Mouse (Mus musculus) stomach, embryonic 14.5 days (tissue): ENCODE data around the gene Ptprn2. TPM values are rescaled to one million over a fixed set of nuclear protein-coding genes. Genes with fewer than 3 reads are reported as not detected.

Source experiments
- ATAC-seq: fragments of 200-750 bp; cut with Nextera tagmentation; 2 replicates; pipeline ENCODE4 v1.8.0; 2017; ENCODE audit warnings: low read depth, moderate TSS enrichment; ENCODE audit not compliant: insufficient number of reproducible peaks, insufficient read depth, low FRiP score
- H3K27ac ChIP-seq: fragments of 300-500 bp; sonication (generic); 2 replicates; pipeline ENCODE4 v1.5.1; 2014; ENCODE audit warnings: mild to moderate bottlenecking, low read length, moderate library complexity, mixed read lengths
- H3K27me3 ChIP-seq: fragments of 300-500 bp; sonication (generic); 2 replicates; pipeline ENCODE4 v1.6.1; 2014; ENCODE audit warnings: low read length, control low read depth, mixed read lengths; ENCODE audit not compliant: control insufficient read depth, insufficient read depth
- H3K36me3 ChIP-seq: fragments of 300-500 bp; sonication (generic); 2 replicates; pipeline ENCODE4 v1.6.1; 2014; ENCODE audit warnings: mild to moderate bottlenecking, control low read depth, low read length, moderate library complexity, mixed read lengths; ENCODE audit not compliant: control insufficient read depth, insufficient read depth
- H3K4me1 ChIP-seq: fragments of 300-500 bp; sonication (generic); 2 replicates; pipeline ENCODE4 v1.6.1; 2014; ENCODE audit warnings: low read length, control low read depth, mixed read lengths; ENCODE audit not compliant: control insufficient read depth, insufficient read depth
- H3K4me2 ChIP-seq: fragments of 300-500 bp; sonication (generic); replicated peaks from 2 replicates; pipeline ENCODE4 v1.6.1; 2014; ENCODE audit warnings: low read depth, low read length, control low read depth
- H3K4me3 ChIP-seq: fragments of 300-500 bp; sonication (generic); 2 replicates; pipeline ENCODE4 v1.5.1; 2014; ENCODE audit warnings: low read depth, low read length, control low read depth
- H3K9ac ChIP-seq: fragments of 300-500 bp; sonication (generic); replicated peaks from 2 replicates; pipeline ENCODE4 v1.6.1; 2014; ENCODE audit warnings: low read depth, mild to moderate bottlenecking, control low read depth, low read length, moderate library complexity, mixed read lengths
- H3K9me3 ChIP-seq: fragments of 300-500 bp; sonication (generic); 2 replicates; pipeline ENCODE4 v1.6.1; 2016; ENCODE audit warnings: low read depth, low read length, control low read depth; ENCODE audit not compliant: control insufficient read depth
- WGBS: fragments of 180-500 bp; shearing (Covaris S2); extraction: QIAGEN DNeasy Blood & Tissue Kit; methylation state at CpG from one replicate; pipeline ENCODE4 v1.1.7; 2014; 5-methylcytosine and 5-hydroxymethylcytosine counted together
- polyA plus RNA-seq: library from polyadenylated mRNA; unstranded; fragments of >200 nt; fragmentation: Nextera tagmentation; extraction: Ambion mirVana; gene quantifications from 2 replicates; pipeline ENCODE4 v1.2.1, GENCODE M21; 2014

The Ptprn2 gene
- polyA plus RNA-seq, 1 experiment from 2014 or later = 2.2 TPM

DNA sequence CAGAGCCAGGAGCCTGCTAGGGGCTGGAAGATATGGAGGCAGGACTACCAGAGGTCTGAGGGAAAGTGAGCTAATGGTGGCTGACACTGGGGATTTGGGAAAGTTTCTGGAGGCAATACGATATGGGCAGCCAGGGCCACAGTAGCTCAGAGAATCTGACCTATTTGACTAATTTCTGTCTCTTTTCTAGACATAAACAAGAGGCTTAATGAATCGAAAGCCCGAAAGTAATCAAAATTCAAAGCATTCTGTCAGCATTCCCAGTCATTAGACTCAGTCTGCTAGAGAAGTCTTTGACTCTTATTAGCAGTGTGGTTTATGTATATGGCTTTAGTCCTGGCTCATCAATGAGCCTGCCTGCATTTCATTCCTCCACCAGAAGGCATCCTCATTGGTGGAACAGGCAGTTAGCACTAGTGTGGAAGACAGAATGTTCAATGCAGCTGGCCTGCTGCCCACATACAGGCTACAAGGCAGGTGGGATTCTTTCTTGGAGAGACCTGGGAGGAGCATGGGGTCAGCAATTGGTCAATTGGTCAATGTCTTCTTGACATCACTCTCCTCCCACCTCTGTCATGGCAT is 353.2 kb downstream of the Ptprn2 start:
- Histone ChIP-seq H3K4me3 (no peak overlapping the region), H3K4me1 (no peaks in the 10 kb centered on the region)
- no peak for ATAC-seq

DNA sequence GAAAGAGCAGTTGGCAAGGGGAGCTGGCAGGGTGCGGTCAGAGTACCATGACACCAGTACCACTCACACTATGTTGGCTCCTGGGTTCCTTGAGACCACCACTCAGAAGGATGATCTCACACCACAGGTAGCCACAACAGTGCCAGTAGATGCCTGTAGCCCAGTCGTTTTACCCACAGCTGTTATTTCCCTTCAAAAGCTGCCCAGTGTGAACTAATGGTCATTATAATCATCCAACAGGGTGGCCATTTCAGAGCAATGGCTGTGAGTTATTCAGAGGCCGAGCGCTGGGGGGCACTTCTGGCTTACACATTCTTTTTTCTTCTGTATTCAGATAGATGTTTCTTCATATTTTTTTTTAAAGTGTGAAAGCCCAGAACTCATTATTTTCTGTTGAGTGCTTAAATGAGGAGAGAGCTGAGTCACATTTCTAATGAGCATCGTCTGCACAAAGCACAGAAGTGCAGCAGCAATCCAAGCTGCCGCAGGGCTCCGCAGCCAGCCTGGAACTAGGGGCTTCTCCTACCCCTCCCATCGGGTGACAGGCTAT is 357.3 kb downstream of the Ptprn2 start:
- WGBS = 79% methylated on average over 8 of the region's 8 CpGs
- ATAC-seq = no peak
- Histone ChIP-seq H3K4me3 (no peak overlapping the region), H3K9ac (no peak overlapping the region), H3K4me1 (no peaks in the 10 kb centered on the region), H3K27ac (no peak overlapping the region), H3K9me3 (no peaks in the 10 kb centered on the region), H3K4me2 (no peak overlapping the region), H3K27me3 (no peaks in the 10 kb centered on the region), H3K36me3 (no peaks in the 10 kb centered on the region)

More for the DNA sequence above, 353.2 kb downstream of the Ptprn2 start:
- Histone ChIP-seq H3K27me3 (no peaks in the 10 kb centered on the region), H3K9ac (no peak overlapping the region), H3K36me3 (no peaks in the 10 kb centered on the region), H3K27ac (no peak overlapping the region), H3K9me3 (no peaks in the 10 kb centered on the region), H3K4me2 (no peak overlapping the region)
- WGBS = 68% methylated on average over 3 of the region's 3 CpGs

DNA sequence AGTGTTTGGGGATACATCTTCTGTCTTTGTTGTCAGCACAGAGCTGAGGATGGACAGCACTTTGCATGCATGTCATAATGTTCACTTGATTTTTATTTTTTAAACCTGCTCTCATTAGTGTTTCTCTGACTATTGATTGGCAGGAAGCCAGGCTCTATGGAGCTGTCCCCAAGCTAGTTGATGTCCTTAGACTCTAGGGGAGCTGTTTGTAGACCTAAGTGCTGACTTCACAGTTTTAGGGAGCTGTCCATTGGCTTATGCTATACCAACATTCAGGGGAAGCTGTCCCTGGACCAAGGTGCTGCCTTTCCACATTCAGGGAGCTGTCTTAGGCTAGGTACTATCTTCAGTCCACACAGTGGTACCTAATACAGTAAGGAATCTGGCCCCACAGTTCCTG is 360.7 kb downstream of the Ptprn2 start:
- ATAC-seq = no peak
- Histone ChIP-seq H3K9me3 (no peaks in the 10 kb centered on the region), H3K9ac (no peak overlapping the region), H3K4me1 (no peaks in the 10 kb centered on the region), H3K4me2 (no peak overlapping the region), H3K4me3 (no peak overlapping the region), H3K27me3 (no peaks in the 10 kb centered on the region), H3K36me3 (no peaks in the 10 kb centered on the region), H3K27ac (no peak overlapping the region)

DNA sequence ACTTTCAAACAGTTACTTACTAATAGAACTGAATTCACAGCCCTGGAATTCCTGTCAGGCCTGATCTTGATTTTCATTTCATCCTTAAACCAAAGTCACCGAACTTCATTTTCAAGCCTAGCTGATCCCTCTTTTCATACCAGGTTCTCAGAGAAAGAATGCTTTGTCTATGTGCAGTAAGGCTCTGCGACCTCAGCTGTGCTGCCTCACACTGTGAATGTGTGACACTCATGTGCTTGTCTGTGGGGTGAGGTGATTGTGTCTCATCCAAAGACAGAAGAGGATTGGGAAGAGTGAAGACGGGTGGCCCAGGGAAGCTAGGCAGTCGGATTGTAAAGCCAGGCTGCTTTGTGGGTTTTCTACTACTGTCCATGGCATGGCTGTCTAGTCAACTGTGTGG is 361.5 kb downstream of the Ptprn2 start:
- no peaks in the 10 kb centered on the region for H3K36me3 ChIP-seq

DNA sequence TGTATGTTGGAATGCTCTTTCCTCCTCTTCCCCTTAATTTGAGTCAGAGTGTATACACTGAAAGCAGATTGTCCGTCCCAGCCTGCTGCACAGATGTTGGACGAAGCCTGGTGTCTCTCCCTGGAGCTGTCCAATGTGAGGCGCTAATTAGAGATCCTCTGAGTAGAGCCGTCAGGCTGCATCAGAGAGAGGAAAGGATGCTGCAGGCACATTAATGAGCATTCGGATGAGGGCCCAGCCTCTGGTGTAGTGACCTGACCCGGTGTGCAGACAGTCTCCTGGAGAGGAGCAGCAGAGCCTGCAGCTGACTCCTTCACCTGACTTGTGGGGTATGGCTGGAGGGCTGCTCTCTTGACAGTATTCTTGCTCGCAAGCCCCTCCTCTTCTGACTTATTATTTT is 370.8 kb downstream of the Ptprn2 start:
- ATAC-seq = no peak
- no peaks in the 10 kb centered on the region for H3K9me3 ChIP-seq
- H3K27me3 ChIP-seq = no peaks in the 10 kb centered on the region
- no peak overlapping the region for H3K4me2 ChIP-seq
- no peaks in the 10 kb centered on the region for H3K36me3 ChIP-seq
- no peaks in the 10 kb centered on the region for H3K4me1 ChIP-seq
- no peak overlapping the region for H3K4me3 ChIP-seq
- no peak overlapping the region for H3K9ac ChIP-seq
- WGBS = 59% methylated on average over 7 of the region's 7 CpGs
- no peak overlapping the region for H3K27ac ChIP-seq

More for the DNA sequence above, 361.5 kb downstream of the Ptprn2 start:
- Histone ChIP-seq H3K4me3 (no peak overlapping the region), H3K4me2 (no peak overlapping the region), H3K27ac (no peak overlapping the region), H3K9ac (no peak overlapping the region), H3K4me1 (no peaks in the 10 kb centered on the region), H3K9me3 (no peaks in the 10 kb centered on the region), H3K27me3 (no peaks in the 10 kb centered on the region)
- no peak for ATAC-seq
- 79% methylated on average over 4 of the region's 4 CpGs for WGBS

DNA sequence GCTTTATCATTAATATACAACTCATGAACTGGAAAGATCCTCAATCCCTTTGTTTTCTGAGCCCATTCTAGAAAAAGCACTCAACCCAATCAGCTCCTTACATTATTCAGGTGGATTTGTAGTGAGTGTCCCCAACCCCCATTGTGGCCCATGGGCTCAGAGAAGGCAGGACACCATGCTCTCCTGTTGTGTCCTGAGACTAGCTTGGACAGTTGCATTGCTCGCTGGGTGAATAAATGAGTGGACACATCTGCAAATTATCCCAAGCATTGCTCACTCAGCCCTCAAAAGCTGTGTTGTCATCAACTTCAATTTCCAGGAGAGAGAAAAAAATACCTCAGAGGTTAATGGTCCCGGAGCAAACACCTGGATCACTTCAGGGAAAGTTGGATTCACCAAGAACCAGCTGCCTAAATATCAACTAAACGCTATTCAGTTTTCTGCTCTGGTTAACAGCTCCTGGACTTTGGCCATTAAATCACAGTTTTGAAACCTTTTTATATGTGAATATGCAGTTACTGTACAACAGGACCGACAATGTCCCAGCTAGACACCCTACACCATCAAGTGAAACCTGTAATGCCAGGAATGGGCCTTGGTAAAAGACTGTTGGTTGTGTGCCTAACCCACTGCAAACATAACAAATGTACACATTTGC is 376.0 kb downstream of the Ptprn2 start:
- H3K9me3 ChIP-seq = no peaks in the 10 kb centered on the region
- H3K27ac ChIP-seq = no peak overlapping the region
- WGBS = 76% methylated on average over 4 of the region's 4 CpGs
- no peak overlapping the region for H3K9ac ChIP-seq
- H3K4me1 ChIP-seq = no peaks in the 10 kb centered on the region
- H3K4me3 ChIP-seq = no peak overlapping the region
- no peak overlapping the region for H3K4me2 ChIP-seq
- no peaks in the 10 kb centered on the region for H3K36me3 ChIP-seq
- H3K27me3 ChIP-seq = no peaks in the 10 kb centered on the region
- 0 out of 2 replicates have a peak, but pooled peaks have one; percentile 18 for ATAC-seq

DNA sequence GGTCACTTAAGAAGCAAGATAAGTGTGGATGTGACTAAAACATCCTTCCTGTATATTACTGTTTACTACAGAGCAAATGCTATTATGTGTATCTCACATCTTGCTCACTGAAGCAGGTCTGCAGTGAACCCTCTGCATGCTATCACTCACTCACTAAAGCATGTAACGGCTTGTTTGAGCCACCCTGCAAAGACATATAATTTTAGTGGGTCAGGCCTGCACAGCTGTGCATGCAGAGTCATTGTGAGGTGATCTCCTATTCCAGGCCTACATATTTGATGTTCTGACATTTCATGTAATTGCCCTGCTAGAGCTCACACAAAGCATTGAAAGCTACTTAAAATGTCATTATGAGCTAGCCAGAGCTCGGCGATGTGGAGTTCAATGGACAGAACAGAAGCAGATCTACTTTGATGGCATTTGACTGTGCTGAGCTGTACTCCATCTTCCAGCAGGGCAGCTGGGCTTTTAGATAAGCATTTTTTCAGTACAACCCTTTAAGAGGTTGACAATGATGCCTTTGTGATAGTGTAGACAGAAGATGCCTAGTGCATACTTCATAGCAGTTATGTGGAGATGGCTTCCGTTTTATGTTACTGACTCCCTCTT is 377.9 kb downstream of the Ptprn2 start:
- Histone ChIP-seq H3K27ac (no peak overlapping the region), H3K4me2 (no peak overlapping the region), H3K4me1 (no peaks in the 10 kb centered on the region), H3K36me3 (no peaks in the 10 kb centered on the region), H3K27me3 (no peaks in the 10 kb centered on the region), H3K9me3 (no peaks in the 10 kb centered on the region), H3K9ac (no peak overlapping the region), H3K4me3 (no peak overlapping the region)
- ATAC-seq = no peak
- 73% methylated on average over 4 of the region's 4 CpGs for WGBS

DNA sequence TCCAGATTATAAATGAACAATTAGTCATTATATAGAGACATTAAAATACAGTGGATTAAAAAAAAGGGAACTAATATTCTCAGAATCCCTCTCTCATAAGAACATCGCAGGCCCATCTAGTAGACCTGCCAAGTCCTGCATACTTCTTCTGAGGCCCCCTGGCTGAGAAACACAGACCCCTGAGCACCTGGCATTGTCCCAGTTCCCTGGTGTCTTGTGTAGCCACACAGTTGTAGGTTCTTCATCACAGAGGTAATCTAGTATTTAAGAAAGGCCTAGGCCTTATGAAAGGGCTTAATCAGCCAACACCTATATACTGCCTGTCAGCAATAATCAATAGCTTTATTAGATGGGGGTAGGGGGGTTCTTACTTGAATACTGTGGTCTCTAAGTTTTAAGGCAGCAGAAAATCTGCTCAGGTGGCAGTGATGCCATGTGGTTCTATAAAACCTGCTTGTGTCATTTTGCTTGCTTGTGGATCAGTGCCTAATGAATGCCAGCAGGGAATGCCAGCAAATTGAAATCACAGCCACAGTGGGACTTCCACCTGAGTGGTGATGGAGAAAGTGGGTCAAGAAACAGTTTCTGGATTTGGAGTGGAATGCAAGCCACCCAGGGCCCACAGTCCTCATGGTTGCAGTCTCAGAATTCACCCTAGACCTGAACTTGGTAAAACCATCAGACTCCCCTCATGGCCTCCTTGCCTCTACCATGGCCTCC is 388.5 kb downstream of the Ptprn2 start:
- H3K9ac ChIP-seq = no peak overlapping the region
- no peaks in the 10 kb centered on the region for H3K4me1 ChIP-seq
- H3K27ac ChIP-seq = no peak overlapping the region
- no peaks in the 10 kb centered on the region for H3K9me3 ChIP-seq
- H3K4me3 ChIP-seq = no peak overlapping the region
- H3K4me2 ChIP-seq = no peak overlapping the region
- no peaks in the 10 kb centered on the region for H3K27me3 ChIP-seq
- WGBS = 92% methylated on average over 1 of the region's 1 CpGs
- no peak for ATAC-seq
- H3K36me3 ChIP-seq = no peaks in the 10 kb centered on the region
